Mouse (Mus musculus): ENCODE results near the gene Tmc6.

GRCm38 (mm10) chr11:117728245-117728644 lies 53.8 kb downstream of the Tmc6 start:
- TF ChIP-seq FLI1 (IDR thresholded peaks at IDR 0.05; ENCODE audit: low read length), result no peak
- no peak for TF ChIP-seq GATA1 (IDR thresholded peaks at IDR 0.05; ENCODE audit: borderline replicate concordance, low read length)

Data from megakaryocyte, embryonic 14.5 days (primary cell).